Mouse (Mus musculus) cerebellum, adult 2 months (tissue): ENCODE measurements around the gene Camta2.

Experiments
- CTCF ChIP-seq: fragments of 200-500 bp; IDR thresholded peaks from 2 replicates; pipeline ENCODE4 v1.5.1; 2011; ENCODE audit warnings: low read depth, mild to moderate bottlenecking, control low read depth, low read length, moderate library complexity, borderline replicate concordance; ENCODE audit not compliant: insufficient read depth
- POLR2A ChIP-seq: fragments of 200-500 bp; IDR thresholded peaks from 2 replicates; pipeline ENCODE4 v1.6.1; 2011; ENCODE audit warnings: low read length, control low read depth, borderline replicate concordance; ENCODE audit not compliant: insufficient read depth

DNA sequence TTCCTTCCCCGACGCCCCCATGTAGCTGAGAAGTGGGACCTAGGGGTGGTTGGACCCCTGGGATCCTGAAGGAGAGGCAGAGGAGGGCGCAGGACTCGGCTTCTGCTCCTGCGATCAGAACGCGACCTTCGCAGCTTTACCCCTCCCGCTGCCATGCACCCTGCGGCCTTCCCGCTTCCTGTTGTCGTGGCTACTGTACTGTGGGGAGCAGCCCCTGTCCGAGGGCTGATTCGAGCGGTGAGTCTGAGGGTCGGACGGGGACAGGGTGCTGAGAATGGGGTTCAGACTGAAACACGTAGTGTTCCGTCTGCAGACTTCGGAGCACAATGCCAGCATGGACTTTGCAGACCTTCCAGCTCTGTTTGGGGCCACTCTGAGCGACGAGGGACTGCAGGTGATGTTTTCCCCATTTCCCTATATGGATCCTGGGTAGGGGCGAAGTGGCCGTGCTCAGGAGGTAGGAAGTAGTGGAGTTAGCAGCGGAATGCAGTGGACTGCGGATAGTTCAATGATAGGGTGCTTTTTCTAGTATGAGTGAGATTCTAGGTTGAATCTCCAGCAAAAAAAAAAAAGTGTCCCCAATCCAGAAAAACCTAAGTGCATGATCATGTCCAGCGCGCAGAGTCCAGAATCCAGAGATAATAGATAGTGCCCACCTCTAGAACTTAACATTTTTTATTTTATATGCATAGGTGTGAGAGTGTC lies 40.0 kb downstream of the Camta2 start:
- TF ChIP-seq POLR2A (no peak), CTCF (no peak)
